Mouse (Mus musculus) testis, postnatal 10 days (tissue): ENCODE measurements around the gene Cdc42bpg.

Source experiments
- DNase-seq: peaks from one replicate; pipeline ENCODE4 v3.0.0; 2021; ENCODE audit warnings: low spot score

Gene Cdc42bpg

DNA sequence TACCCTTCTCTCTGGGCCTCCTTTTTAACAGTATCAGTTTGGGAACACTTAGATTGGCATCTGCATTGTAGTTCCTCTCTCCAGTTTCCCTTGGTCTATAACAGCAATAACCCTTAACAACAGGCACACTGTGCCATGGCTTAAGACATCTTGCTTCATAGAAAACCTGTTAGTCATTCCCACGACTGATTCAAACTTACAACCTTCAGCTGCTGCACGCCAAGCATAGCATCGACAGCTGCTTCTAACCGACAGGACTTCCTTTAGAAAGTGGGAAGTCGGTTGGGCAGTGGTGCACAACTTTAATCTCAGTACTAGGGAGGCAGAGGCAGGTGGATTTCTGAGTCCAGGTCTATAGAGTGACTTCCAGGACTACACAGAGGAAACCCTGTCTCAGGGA, 24.9 kb downstream of the Cdc42bpg start:
- no peak for DNase-seq

GRCm38 (mm10) chr19:6331719-6332516, 25.7 kb downstream of the Cdc42bpg start:
- DNase-seq: peak; percentile 72

GRCm38 (mm10) chr19:6333761-6334595, 27.7 kb downstream of the Cdc42bpg start:
- DNase-seq: no peak

GRCm38 (mm10) chr19:6334673-6335457, 28.6 kb downstream of the Cdc42bpg start, which contains the start of gene Men1:
Gene Men1, plus strand, starts transcription at chr19:6334979.
- peak; percentile 94 for DNase-seq

GRCm38 (mm10) chr19:6335458-6335827, 29.2 kb downstream of the Cdc42bpg start:
- peak; percentile 65 for DNase-seq

- DNase-seq: no peak
Observed at GRCm38 (mm10) chr19:6336920-6337319, 30.7 kb downstream of the Cdc42bpg start.

- no peak for DNase-seq
Observed at GRCm38 (mm10) chr19:6338171-6338570, 31.9 kb downstream of the Cdc42bpg start.

GRCm38 (mm10) chr19:6338716-6339115, 32.5 kb downstream of the Cdc42bpg start:
- DNase-seq: no peak

- DNase-seq: no peak
Observed at GRCm38 (mm10) chr19:6339191-6339590, 32.9 kb downstream of the Cdc42bpg start.

GRCm38 (mm10) chr19:6339890-6340504, 33.7 kb downstream of the Cdc42bpg start:
- DNase-seq: no peak

- peak; percentile 93 for DNase-seq
Observed at GRCm38 (mm10) chr19:6340524-6341452, 34.5 kb downstream of the Cdc42bpg start, which contains the start of gene Map4k2. Gene Map4k2, plus strand, starts transcription at chr19:6341135.

DNA sequence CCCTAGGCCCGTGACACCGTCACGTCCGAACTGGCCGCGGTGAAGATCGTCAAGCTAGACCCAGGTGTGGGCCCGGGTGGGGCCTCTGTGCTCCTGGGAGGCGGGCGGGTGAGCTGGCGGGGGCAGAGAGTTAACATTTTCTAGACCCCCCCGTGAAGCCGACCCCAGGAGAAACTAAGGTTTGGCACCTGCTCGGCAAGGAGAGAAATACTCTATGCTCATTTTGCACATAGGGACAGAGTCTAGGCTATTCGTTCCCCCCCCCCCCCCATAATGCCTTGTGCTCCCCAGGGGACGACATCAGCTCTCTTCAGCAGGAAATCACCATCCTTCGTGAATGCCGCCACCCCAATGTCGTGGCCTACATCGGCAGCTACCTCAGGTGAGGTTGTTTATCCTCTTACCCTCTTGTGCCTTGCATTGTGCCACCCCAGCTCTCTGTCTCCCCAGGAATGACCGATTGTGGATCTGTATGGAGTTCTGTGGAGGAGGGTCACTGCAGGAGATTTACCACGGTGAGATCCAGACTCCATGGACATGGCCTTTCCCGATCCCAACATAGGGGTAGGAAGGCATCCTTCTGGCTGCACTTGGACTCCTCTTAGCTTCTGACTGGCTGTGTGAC, 35.3 kb downstream of the Cdc42bpg start:
- DNase-seq: no peak

DNA sequence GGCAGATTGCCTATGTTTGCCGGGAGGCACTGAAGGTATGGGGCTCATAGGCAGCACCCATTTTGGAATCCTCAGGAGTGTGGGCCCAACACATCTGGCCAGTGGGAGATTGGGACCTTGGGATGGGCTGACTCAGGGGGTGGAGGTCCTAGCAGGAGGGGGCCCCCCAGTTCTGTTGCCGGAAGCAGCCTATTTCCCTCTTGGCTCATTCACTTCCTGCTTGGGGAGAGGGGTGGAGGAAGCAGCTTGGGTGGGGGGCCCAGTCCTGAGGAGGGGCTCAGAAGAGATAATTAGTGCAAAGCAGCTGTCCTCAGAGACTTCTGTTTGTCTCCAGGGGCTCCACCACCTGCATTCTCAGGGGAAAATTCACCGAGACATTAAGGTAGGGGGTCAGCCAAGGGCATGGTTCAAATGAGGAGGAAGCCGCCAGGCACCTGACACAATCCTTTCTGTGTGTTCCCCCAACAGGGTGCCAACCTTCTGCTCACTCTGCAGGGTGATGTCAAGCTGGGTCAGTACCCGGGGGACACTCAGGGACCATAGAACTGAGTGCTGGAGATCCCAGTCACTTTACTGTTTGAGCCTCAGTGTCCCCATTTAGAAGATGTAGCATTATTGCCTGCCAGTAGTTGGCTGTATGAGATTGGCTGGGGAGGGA, 36.1 kb downstream of the Cdc42bpg start:
- DNase-seq: no peak

DNA sequence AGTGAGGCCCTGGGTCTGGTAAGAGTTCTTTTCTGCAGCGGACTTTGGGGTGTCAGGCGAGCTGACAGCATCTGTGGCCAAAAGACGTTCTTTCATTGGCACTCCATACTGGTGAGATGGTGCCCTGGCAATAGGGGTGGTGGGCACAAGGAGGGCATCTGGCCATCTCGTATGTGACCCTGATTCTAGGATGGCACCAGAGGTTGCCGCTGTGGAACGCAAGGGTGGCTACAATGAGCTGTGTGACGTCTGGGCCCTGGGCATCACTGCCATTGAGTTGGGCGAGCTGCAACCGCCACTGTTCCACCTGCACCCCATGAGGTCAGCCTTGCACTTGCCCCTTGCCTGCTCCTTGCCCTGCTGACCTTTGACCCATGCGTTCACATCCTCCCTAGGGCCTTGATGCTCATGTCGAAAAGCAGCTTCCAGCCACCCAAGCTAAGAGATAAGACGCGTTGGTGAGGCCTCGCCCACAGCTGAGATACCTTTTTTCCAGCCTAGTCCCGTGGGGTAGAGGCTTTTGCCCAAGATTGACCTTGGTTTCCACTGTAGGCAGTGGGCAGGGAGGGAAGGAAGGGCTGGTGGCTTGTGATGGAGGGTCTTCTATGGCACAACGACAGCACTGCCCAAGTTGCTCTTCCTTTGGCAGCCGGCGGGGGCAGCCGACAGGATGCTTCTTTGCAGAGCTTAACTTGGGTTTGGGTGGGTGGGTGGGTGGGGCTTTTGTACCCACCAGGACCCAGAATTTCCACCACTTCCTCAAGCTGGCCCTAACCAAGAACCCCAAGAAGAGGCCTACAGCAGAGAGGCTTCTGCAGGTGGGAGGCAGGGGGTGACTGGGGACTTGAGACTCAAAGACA, 37.0 kb downstream of the Cdc42bpg start:
- DNase-seq: no peak

DNA sequence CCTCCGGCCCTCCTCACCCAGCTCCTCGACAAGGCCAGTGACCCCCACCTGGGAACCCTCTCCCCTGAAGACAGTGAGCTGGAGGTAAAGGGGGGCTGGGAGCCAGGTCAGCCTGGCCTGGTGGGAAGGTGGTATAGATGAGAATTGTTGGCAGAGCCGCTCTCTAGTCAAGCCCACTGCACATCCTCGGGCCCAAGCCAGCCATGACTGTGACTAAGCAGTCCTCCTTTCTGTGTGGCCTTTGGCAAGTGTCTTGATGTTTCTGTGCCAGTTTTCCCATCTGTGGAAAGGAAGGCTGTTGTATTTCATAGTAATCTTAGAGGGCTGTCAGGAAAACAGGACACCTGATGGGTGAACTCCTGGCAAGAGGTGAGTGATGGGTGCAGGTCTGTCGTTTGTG, 37.7 kb downstream of the Cdc42bpg start:
- no peak for DNase-seq

GRCm38 (mm10) chr19:6346023-6346422, 39.8 kb downstream of the Cdc42bpg start:
- no peak for DNase-seq

DNA sequence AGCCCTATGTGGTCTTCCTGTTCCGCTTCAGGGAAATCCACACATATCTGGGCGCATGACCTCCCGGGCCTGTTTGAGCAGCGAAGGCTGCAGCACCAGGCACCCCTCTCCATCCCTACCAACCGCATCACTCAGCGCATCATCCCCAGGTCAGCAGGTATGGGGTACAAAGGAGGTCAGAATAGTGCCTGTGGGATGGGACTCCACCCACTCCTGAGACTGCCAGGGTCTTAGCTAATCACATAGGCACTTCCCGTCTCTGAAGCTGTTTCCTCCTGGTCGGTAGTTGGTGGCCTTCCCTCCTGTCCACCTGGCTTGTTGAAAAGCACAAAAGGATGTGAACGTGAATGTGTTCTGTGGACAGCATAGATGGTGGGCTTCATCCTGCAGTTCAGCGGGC, 40.4 kb downstream of the Cdc42bpg start:
- no peak for DNase-seq

DNA sequence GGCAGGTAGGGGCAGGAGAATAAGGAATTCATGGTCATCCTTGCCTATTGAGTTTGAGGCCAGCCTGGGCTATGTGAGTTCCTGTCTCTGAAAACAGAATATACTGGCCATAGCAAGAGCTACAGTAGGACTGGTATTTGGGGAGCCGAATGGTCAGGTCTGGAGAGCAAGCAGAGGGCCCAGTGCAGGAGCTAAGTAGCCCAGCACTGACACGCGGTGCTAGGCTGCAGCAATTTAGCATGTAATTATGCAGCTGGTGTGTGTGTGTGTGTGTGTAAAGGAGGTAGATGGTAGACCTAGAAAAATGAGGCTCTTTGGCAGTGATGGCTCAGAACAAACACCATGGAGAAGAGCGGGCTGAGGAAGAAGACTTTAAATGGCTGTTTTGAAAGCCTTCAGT, 41.4 kb downstream of the Cdc42bpg start:
- no peak for DNase-seq

- no peak for DNase-seq
Observed at GRCm38 (mm10) chr19:6348717-6349116, 42.5 kb downstream of the Cdc42bpg start.
